Mouse (Mus musculus) forebrain, embryonic 14.5 days (tissue): ENCODE data around the gene Rom1. TPM values are rescaled to one million over a fixed set of nuclear protein-coding genes. Genes with fewer than 3 reads are reported as not detected.

Experiments
- ATAC-seq: fragments of 200-750 bp; cut with Nextera tagmentation; 2 replicates; pipeline ENCODE4 v1.8.0; 2017; ENCODE audit warnings: mild to moderate bottlenecking, moderate library complexity
- DNase-seq: peaks from one replicate; pipeline ENCODE4 v3.0.0-alpha.2; 2015; ENCODE audit warnings: low spot score
- H3K27ac ChIP-seq: fragments of 300-500 bp; sonication (generic); 2 replicates; pipeline ENCODE4 v1.5.1; 2014; ENCODE audit warnings: low read depth, mild to moderate bottlenecking, control low read depth, low read length, moderate library complexity
- H3K27me3 ChIP-seq: fragments of 300-500 bp; sonication (generic); replicated peaks from 2 replicates; pipeline ENCODE4 v1.6.1; 2014; ENCODE audit warnings: low read length, control low read depth, mixed read lengths; ENCODE audit not compliant: control insufficient read depth, insufficient read depth
- H3K36me3 ChIP-seq: fragments of 300-500 bp; sonication (generic); 2 replicates; pipeline ENCODE4 v1.6.1; 2014; ENCODE audit warnings: low read length, control low read depth; ENCODE audit not compliant: control insufficient read depth, insufficient read depth
- H3K4me1 ChIP-seq: fragments of 300-500 bp; sonication (generic); 2 replicates; pipeline ENCODE4 v1.6.1; 2014; ENCODE audit warnings: antibody characterized with exemption, low read length, control low read depth; ENCODE audit not compliant: control insufficient read depth, insufficient read depth
- H3K4me2 ChIP-seq: fragments of 300-500 bp; sonication (generic); 2 replicates; pipeline ENCODE4 v1.6.1; 2014; ENCODE audit warnings: mild to moderate bottlenecking, control low read depth, low read length
- H3K4me3 ChIP-seq: fragments of 300-500 bp; sonication (generic); 2 replicates; pipeline ENCODE4 v1.5.1; 2014; ENCODE audit warnings: low read depth, low read length, control low read depth
- H3K9ac ChIP-seq: fragments of 300-500 bp; sonication (generic); 2 replicates; pipeline ENCODE4 v1.6.1; 2014; ENCODE audit warnings: mild to moderate bottlenecking, low read length, control low read depth, moderate library complexity
- H3K9me3 ChIP-seq: fragments of 300-500 bp; sonication (generic); replicated peaks from 2 replicates; pipeline ENCODE4 v1.6.1; 2016; ENCODE audit warnings: low read length, control low read depth, mixed read lengths; ENCODE audit not compliant: control insufficient read depth
- WGBS: fragments of 180-500 bp; shearing (Covaris S2); extraction: QIAGEN DNeasy Blood & Tissue Kit; methylation state at CpG from one replicate; pipeline ENCODE4 v1.1.7; 2014; 5-methylcytosine and 5-hydroxymethylcytosine counted together
- polyA plus RNA-seq: library from polyadenylated mRNA; unstranded; fragments of >200 nt; fragmentation: Nextera tagmentation; extraction: Ambion mirVana; gene quantifications from 2 replicates; pipeline ENCODE4 v1.2.1, GENCODE M21; 2014

Gene Rom1
- polyA plus RNA-seq, 1 experiment from 2014 or later = 0.93 TPM

DNA sequence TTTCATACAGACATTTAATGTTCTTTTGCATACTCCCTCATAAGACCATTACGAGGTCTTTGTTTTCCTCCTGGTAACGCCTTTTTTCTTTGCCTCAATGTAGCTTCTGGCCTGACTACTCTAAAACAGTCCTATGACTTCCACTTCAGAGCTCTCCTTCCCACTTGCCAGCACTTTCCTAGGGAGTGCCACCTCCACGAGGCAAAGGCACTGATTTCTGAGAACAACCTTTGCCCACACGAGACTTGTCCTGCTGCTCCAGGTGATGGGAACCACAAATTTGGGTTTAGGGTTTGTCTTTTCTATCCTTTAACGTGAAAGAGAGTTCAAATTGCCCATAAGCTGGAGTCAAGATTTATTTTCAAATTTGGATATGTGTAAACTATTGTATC, 37.0 kb upstream of the Rom1 start:
- ATAC-seq = no peak
- H3K27me3 ChIP-seq = no peaks in the 10 kb centered on the region
- H3K4me3 ChIP-seq = peak overlapping the region; percentile 80
- H3K36me3 ChIP-seq = peaks cover 74% of the 10 kb centered on the region
- no peak for DNase-seq
- H3K9ac ChIP-seq = peak overlapping the region; percentile 62
- peaks cover 10% of the 10 kb centered on the region for H3K4me1 ChIP-seq
- no peaks in the 10 kb centered on the region for H3K9me3 ChIP-seq
- peak overlapping the region; percentile 60 for H3K4me2 ChIP-seq
- 48% methylated on average over 5 of the region's 5 CpGs for WGBS
- peak overlapping the region; percentile 83 for H3K27ac ChIP-seq

DNA sequence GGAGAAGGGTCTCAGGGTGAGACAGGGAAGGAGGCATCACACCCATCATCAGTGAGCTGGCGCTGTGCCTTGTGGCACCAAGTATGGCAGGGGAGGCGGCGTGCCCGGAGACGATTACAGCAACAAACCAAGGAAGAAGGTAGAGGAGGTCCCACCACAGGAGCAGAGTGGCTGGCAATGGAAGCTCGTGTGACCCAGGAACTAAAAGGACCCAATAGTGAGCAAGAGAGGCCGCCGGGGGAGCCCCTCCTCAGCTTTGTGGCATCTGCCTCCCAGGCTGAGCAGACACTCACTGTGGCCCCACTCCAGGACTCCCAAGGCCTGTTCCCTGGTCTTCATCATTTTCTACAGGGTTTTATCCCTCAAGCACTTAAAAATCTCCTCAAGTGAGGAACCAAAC, 36.6 kb upstream of the Rom1 start:
- Histone ChIP-seq H3K4me2 (peak overlapping the region; percentile 60), H3K4me1 (peaks cover 10% of the 10 kb centered on the region), H3K27ac (no peak overlapping the region; the same call in 1 of the 2 replicates), H3K9me3 (no peaks in the 10 kb centered on the region), H3K36me3 (peaks cover 73% of the 10 kb centered on the region), H3K27me3 (no peaks in the 10 kb centered on the region), H3K4me3 (peak overlapping the region; percentile 80; the same call in 1 of the 2 replicates), H3K9ac (peak overlapping the region; percentile 62; the same call in 1 of the 2 replicates)
- 78% methylated on average over 8 of the region's 8 CpGs for WGBS
- no peak for DNase-seq
- no peak for ATAC-seq

DNA sequence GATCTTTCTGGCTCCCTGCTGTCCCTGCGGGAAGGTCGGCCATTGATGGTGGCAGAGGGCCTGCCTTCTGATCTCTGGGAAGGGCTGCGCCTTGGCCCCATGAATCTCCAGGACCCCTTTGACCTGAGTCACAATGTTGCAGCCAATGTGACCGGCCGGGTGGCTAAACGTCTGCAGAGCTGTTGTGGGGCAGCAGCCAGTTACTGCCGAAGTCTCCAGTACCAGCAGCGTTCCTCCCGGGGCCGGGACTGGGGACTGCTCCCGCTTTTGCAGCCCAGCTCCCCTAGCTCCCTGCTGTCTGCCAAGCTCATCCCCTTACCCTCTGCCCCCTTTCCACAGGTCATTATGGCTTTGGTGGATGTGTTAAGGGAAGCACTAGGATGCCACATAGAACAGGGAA, 35.9 kb upstream of the Rom1 start:
- Histone ChIP-seq H3K36me3 (peaks cover 73% of the 10 kb centered on the region), H3K4me3 (no peak overlapping the region), H3K4me1 (peaks cover 10% of the 10 kb centered on the region), H3K27ac (no peak overlapping the region), H3K9me3 (no peaks in the 10 kb centered on the region), H3K27me3 (no peaks in the 10 kb centered on the region), H3K9ac (no peak overlapping the region), H3K4me2 (no peak overlapping the region)
- no peak for ATAC-seq
- no peak for DNase-seq
- 93% methylated on average over 11 of the region's 11 CpGs for WGBS

DNA sequence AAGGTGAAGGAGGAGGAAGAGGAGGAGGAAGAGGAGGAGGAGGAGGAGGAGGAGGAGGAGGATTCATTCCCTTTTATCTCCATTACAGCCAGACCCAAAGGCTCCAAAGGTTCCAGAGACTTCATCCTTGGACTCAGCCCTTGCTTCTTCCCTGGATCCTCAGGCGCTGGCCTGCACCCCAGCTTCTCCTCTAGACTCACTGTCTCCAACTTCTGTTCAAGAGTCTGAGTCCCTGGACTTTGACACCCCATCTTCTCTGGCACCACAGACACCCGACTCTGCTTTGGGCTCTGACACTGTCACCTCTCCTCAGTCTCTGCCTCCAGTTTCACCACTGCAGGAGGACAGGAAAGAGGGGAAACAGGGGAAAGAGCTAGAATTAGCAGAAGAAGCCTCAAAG, 33.1 kb upstream of the Rom1 start:
- H3K4me3 ChIP-seq = no peak overlapping the region
- peaks cover 81% of the 10 kb centered on the region for H3K36me3 ChIP-seq
- ATAC-seq (no peak), DNase-seq (no peak)
- H3K4me1 ChIP-seq = peaks cover 8% of the 10 kb centered on the region
- no peak overlapping the region for H3K9ac ChIP-seq
- no peaks in the 10 kb centered on the region for H3K9me3 ChIP-seq
- no peak overlapping the region for H3K27ac ChIP-seq
- H3K4me2 ChIP-seq = no peak overlapping the region
- no peaks in the 10 kb centered on the region for H3K27me3 ChIP-seq
- WGBS = 83% methylated on average over 2 of the region's 2 CpGs

DNA sequence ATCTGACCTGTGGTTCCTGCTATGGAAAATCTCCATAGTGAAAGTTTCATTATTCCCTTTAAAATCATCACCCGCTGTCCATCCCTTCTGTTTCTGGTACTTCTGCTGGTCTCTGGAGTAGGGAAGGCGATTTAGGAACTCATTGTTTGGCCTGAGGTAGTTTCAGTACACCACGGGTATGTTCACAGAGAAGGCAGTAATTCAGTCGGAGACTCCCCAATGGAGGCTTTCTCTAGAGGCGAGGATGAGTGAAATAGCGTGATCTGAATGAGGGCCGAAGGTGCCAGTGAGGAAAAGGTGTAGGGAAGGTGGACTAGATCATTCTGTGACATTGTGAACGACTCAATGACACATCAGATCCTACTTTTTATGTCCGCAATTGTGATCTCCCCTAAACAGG, 25.0 kb upstream of the Rom1 start:
- peaks cover 61% of the 10 kb centered on the region for H3K36me3 ChIP-seq
- peaks cover 18% of the 10 kb centered on the region for H3K4me1 ChIP-seq
- peak overlapping the region; percentile 74 for H3K9ac ChIP-seq
- DNase-seq (no peak), ATAC-seq (no peak)
- H3K27ac ChIP-seq = peak overlapping the region; percentile 98
- no peaks in the 10 kb centered on the region for H3K9me3 ChIP-seq
- peak overlapping the region; percentile 87 for H3K4me2 ChIP-seq
- 5% methylated on average over 9 of the region's 9 CpGs for WGBS
- H3K4me3 ChIP-seq = peak overlapping the region; percentile 69
- H3K27me3 ChIP-seq = no peaks in the 10 kb centered on the region

DNA sequence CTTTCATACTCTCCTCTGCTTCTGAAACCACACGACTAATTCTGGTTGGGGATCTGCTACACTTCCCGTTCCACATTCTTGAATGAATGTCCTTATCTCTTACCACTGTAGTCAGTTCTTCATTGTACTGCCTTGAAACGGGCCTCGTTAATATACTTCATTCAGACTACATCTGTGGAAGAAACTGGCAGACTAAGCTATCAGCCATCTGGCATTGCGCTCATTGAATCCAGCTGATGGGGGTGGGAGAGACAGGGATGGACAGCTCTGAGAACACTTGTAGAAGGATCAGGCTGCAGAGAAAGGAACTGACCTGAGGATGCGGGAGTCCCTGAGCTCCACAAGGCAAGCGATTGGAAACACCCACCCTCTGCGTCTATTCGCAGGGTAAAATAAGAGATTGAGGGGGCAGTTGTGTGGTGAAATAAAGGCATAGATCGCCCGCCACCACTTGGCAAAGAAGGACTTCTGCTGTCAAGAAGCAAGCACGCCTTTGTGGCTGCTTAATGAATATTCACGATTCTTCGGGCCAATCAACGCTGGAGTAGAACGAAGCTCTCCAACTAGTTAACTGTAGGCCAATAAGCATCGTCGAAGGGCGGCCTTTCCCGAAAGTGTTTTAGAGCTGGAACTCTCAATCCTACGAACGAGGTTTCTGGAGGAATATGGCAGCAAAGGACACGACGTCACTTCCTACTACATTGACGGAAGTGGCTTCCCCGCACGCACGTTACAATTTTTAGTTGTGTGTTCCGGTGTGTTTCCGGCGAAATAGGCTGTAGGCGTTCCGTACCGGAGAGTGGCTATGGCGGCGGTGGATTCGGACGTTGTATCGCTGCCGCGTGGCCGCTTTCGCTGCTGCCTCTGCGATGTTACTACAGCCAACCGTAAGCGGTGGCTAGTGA, 24.2 kb upstream of the Rom1 start, which contains the start of gene Tut1:
Gene Tut1 (plus strand): TSS at position 713 of the 905 bp plus-strand sequence.
- Histone ChIP-seq H3K4me3 (peak within 1 kb of the TSS; percentile 69), H3K4me1 (peaks cover 18% of the 10 kb centered on the region), H3K9ac (peak within 1 kb of the TSS; percentile 74), H3K27me3 (no peaks in the 10 kb centered on the region), H3K36me3 (peaks cover 63% of the 10 kb centered on the region), H3K27ac (peak within 1 kb of the TSS; percentile 98), H3K4me2 (peak within 1 kb of the TSS; percentile 87), H3K9me3 (no peaks in the 10 kb centered on the region)
- DNase-seq (peak; percentile 100), ATAC-seq (peak; percentile 95)
- WGBS = 1% methylated on average over 46 of the region's 46 CpGs

DNA sequence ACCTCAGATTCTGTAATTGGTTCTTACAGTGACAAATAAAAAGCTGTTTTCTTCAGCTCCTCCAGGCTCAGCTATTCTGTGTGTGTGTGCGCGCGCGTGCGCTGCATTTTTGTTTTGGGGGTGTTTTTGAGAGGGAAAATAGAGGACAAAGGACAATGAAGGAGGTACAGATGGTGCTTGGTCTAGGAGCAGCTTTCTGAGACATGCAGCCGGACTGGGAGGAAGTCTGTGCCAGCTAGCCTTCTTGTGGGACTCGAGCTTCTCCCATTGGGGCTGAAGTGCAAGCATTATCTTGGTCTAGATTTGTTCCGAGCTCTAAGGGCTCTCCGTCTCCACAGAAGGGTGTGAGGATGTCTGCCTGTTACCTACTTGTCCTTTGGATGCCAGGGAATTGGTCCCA, 23.1 kb upstream of the Rom1 start:
- ATAC-seq = peak; percentile 31
- peaks cover 68% of the 10 kb centered on the region for H3K36me3 ChIP-seq
- no peaks in the 10 kb centered on the region for H3K9me3 ChIP-seq
- H3K27ac ChIP-seq = peak overlapping the region; percentile 98
- peak overlapping the region; percentile 66 for H3K9ac ChIP-seq
- H3K4me3 ChIP-seq = no peak overlapping the region
- no peaks in the 10 kb centered on the region for H3K27me3 ChIP-seq
- peaks cover 18% of the 10 kb centered on the region for H3K4me1 ChIP-seq
- peak overlapping the region; percentile 68 for H3K4me2 ChIP-seq
- WGBS = 38% methylated on average over 9 of the region's 9 CpGs
- peak; percentile 73 for DNase-seq

DNA sequence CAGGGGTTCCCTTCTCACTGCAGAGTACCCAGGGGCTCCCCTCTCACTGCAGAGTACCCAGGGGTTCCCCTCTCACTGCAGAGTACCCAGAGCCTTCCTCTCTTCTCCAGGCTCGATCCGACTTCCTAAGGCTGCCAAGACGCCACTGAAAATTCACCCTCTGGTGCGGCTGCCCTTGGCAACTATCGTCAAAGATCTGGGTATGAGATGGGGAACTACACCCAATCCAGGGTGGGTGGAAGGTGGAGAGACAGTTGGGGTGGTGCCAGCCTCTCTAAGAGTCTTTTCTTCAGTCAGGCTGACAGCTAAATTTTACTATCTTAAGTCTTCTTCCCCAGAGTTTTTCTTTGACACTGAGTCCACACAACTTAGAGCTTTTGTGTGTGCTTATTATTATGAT, 21.0 kb upstream of the Rom1 start:
- no peak for DNase-seq
- Histone ChIP-seq H3K27me3 (no peaks in the 10 kb centered on the region), H3K36me3 (peaks cover 72% of the 10 kb centered on the region), H3K9ac (no peak overlapping the region), H3K27ac (no peak overlapping the region), H3K9me3 (no peaks in the 10 kb centered on the region), H3K4me1 (peaks cover 19% of the 10 kb centered on the region), H3K4me3 (no peak overlapping the region), H3K4me2 (no peak overlapping the region)
- WGBS = 93% methylated on average over 5 of the region's 5 CpGs
- no peak for ATAC-seq

DNA sequence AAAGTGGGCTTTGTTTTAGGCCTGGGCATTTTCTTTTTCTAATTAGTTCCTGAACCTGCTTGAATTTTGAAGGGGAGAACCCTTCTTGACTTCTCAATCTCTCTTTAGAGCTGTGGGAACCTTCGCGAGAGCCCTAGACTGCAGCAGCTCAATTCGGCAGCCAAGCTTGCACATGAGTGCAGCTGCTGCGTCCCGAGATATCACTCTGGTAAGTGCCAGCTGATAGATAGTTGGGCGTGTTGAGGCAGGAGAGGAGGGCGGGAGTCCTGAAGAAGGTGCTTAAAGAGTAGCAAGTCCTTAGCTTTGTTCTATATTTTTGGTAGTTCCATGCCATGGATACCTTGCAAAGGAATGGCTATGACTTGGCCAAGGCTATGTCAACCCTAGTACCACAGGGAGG, 17.8 kb upstream of the Rom1 start:
- DNase-seq = no peak
- Histone ChIP-seq H3K36me3 (peaks cover 76% of the 10 kb centered on the region), H3K4me1 (peaks cover 21% of the 10 kb centered on the region), H3K9ac (no peak overlapping the region), H3K4me2 (no peak overlapping the region), H3K4me3 (no peak overlapping the region), H3K9me3 (no peaks in the 10 kb centered on the region), H3K27me3 (no peaks in the 10 kb centered on the region), H3K27ac (no peak overlapping the region)
- no peak for ATAC-seq
- 95% methylated on average over 7 of the region's 7 CpGs for WGBS
